Mouse (Mus musculus): ENCODE results near the gene Hinfp. TPM values are rescaled to one million over a fixed set of nuclear protein-coding genes. Genes with fewer than 3 reads are reported as not detected.
"Not testable (repeated sequence)": the region's sequence is repeated elsewhere in the genome, so short reads cannot be mapped to it uniquely, and the experiment has no call there.

Gene Hinfp
- polyA plus RNA-seq, 1 experiment from 2014 or later: 20.1 TPM

DNA sequence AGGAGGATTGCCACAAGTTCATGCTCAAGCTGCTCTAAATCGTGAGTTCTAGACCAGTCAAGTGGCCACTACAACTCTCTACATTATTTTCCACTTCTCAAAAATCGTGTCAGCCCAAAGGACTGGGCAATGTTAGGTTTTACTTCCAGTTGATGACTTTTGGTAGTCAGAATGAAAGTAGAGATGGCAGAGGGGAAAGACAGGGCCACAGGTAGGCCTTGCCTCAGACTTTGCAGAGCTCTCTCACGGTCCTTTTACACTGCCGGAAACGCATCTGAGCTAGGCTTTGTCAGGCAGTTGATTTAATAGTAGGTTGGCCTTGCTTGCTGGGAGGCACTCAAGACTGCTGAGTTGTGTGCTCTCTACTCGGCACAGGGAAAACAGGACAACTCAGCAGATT is 18.7 kb upstream of the Hinfp start:
- no peaks in the 10 kb centered on the region for H3K9me3 ChIP-seq (ENCODE audit: low read depth, low read length)
- no peak overlapping the region for H3K4me3 ChIP-seq (ENCODE audit: low read depth, low read length)
- TF ChIP-seq CTCF (IDR thresholded peaks at IDR 0.05; ENCODE audit: low read depth): no peak
- no peaks in the 10 kb centered on the region for H3K27me3 ChIP-seq (ENCODE audit: insufficient read depth, low read length)
- peaks cover 7% of the 10 kb centered on the region for H3K4me1 ChIP-seq (ENCODE audit: insufficient read depth)
- ATAC-seq (ENCODE audit: insufficient read depth) (no peak), DNase-seq (no peak)
- H3K27ac ChIP-seq (ENCODE audit: low read depth): no peak overlapping the region
- no peak overlapping the region for H3K9ac ChIP-seq
- no peak overlapping the region for H3K4me2 ChIP-seq
- 78% methylated on average over 6 of the region's 6 CpGs for WGBS
- H3K36me3 ChIP-seq (ENCODE audit: insufficient read depth): peaks cover 8% of the 10 kb centered on the region

DNA sequence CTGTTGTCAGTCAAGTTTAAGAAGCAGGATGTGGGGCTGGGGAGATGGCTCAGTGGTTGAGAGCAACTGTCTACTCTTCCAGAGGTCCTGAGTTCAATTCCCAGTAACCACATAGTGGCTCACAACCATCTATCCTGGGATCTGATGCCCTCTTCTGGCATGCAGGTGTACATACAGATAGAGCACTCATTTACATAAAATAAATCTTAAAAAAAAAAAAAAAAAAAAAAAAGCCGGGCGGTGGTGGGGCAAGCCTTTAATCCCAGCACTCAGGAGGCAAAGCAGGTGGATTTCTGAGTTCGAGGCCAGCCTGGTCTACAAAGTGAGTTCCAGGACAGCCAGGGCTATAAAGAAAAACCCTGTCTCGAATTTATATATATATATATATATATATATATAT is 18.2 kb upstream of the Hinfp start:
- 0 out of 2 replicates have a peak, but pooled peaks have one; percentile 5 for TF ChIP-seq CTCF (IDR thresholded peaks at IDR 0.05; ENCODE audit: low read depth)
- DNase-seq; H3K4me2 ChIP-seq; H3K36me3 ChIP-seq (ENCODE audit: insufficient read depth); H3K9me3 ChIP-seq (ENCODE audit: low read depth, low read length); H3K9ac ChIP-seq; H3K27ac ChIP-seq (ENCODE audit: low read depth); H3K27me3 ChIP-seq (ENCODE audit: insufficient read depth, low read length); ATAC-seq (ENCODE audit: insufficient read depth); H3K4me3 ChIP-seq (ENCODE audit: low read depth, low read length): not testable (repeated sequence)
- H3K4me1 ChIP-seq (ENCODE audit: insufficient read depth): peaks cover 12% of the 10 kb centered on the region
- WGBS: 67% methylated on average over 4 of the region's 4 CpGs

DNA sequence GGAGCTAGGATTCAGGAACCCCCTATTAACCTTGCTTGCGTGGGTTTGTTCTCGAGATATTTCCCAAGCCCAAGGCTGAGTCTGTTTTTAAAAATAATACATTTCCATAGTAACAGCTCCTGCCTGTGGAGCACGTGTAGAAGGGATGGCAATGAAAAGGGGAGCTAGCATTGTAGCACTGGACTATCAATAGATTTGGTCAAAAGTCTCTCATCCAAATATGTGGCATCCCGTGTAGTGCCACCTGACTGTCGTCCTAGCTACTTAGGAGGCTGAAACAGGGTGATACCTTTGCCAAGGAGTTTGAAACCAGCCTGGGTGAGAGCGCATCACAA is 15.3 kb upstream of the Hinfp start:
- Histone ChIP-seq H3K27me3 (ENCODE audit: insufficient read depth, low read length) (no peaks in the 10 kb centered on the region), H3K9ac (peak overlapping the region; percentile 48), H3K9me3 (ENCODE audit: low read depth, low read length) (no peaks in the 10 kb centered on the region), H3K4me3 (ENCODE audit: low read depth, low read length) (peak overlapping the region; percentile 84), H3K4me1 (ENCODE audit: insufficient read depth) (peaks cover 14% of the 10 kb centered on the region), H3K36me3 (ENCODE audit: insufficient read depth) (peaks cover 9% of the 10 kb centered on the region; the same call in 1 of the 2 replicates), H3K27ac (ENCODE audit: low read depth) (peak overlapping the region; percentile 64; the same call in 1 of the 2 replicates), H3K4me2 (peak overlapping the region; percentile 91)
- TF ChIP-seq CTCF (IDR thresholded peaks at IDR 0.05; ENCODE audit: low read depth): no peak
- WGBS: 18% methylated on average over 6 of the region's 6 CpGs
- DNase-seq: no peak
- ATAC-seq (ENCODE audit: insufficient read depth): peak; percentile 13

DNA sequence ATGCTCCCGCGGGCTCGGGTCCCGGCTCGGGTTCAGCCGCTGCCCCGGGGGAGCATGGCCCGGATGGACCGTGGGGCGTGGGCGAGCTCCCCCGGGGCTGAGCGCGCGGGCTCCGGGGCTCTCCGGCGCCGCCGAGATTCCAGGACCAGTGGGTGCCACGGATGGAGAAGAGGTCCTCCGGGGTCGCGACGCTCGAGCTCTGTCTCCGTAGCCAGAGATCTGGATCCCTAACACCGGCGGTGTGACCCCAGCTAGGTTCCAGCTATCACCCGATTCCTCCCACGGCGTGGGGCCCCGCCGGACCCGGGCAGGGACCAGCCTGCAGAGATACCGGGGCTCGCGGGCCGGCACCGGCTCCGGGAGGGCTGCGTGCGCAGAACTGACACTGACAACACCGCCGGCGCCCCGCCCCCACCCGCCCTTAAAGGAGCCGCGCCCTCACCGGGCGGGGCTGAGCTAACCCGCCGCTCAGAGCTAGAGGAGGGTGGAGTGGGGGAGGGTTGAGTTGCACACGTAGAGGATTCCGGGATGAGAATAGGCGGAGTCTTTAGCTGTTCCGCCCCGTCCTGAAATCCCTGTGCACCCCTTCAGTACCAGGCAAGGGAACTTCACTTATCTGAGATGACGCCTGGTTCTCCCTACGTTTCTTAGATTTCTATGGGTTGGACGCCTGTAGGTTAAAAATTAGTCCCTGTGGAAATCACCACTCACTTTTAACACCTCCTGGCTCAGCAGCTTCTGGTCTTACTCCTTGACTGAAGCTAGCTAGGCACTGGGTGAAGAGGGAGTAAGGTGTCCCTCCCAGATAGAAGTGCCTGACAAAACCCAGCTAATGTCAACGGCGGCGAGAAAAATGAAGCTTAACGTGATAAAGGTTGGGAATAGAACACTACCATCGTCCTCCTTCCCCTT is 14.7 kb upstream of the Hinfp start, which contains the start of gene C2cd2l:
Gene C2cd2l, minus strand, starts transcription at position 399 of the 912 bp plus-strand sequence.
- H3K27ac ChIP-seq (ENCODE audit: low read depth): peak within 1 kb of the TSS; percentile 64; the same call in 1 of the 2 replicates
- H3K9ac ChIP-seq: peak within 1 kb of the TSS; percentile 73
- H3K36me3 ChIP-seq (ENCODE audit: insufficient read depth): peaks cover 15% of the 10 kb centered on the region
- WGBS: under 1% methylated on average over 62 of the region's 67 CpGs
- H3K9me3 ChIP-seq (ENCODE audit: low read depth, low read length): no peaks in the 10 kb centered on the region
- no peaks in the 10 kb centered on the region for H3K27me3 ChIP-seq (ENCODE audit: insufficient read depth, low read length)
- TF ChIP-seq CTCF (IDR thresholded peaks at IDR 0.05; ENCODE audit: low read depth): no peak
- H3K4me1 ChIP-seq (ENCODE audit: insufficient read depth): peaks cover 14% of the 10 kb centered on the region
- H3K4me2 ChIP-seq: peak within 1 kb of the TSS; percentile 91
- peak within 1 kb of the TSS; percentile 84 for H3K4me3 ChIP-seq (ENCODE audit: low read depth, low read length)
- peak; percentile 98 for ATAC-seq (ENCODE audit: insufficient read depth)
- DNase-seq: peak; percentile 98

DNA sequence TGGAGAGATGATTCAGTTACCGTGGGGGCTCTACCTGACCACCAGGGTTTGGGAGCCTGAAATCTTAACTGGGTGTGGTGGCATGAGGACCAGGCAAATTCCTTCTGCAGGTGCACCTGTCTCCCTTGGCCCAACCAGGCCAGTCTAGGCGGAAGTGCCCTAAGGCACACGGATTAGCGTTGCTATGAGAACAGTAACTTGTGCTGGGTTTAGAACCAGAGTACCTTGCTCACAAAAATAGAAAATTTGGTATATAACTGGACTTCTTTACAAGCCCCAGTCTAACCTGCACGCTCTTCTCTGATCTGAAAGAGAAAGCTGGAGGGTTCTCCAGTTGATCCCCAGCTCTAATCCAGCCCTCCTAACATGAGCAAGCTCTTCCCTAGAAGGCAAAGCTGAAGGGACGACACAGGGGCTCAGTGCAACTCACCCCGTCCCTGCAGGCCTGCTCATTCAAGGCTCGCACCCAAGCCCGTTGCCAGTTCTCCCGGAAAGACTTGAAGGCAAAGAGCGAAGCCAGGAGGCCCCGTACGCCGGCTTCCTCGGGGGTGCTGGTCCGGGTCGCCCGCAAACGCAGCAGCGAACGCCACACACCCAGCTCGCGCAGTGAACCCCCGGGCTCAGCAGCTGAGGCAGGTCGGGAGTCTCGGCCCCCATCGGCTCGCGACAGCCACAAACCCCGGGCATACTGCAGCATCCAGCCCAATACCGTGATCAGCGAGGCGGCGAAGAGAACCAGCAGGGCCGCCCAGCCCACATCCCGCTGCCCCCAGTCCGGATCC is 13.8 kb upstream of the Hinfp start:
- DNase-seq: peak; percentile 19
- ATAC-seq (ENCODE audit: insufficient read depth): peak; percentile 8; the same call in 1 of the 2 replicates
- no peak for TF ChIP-seq CTCF (IDR thresholded peaks at IDR 0.05; ENCODE audit: low read depth)
- H3K27me3 ChIP-seq (ENCODE audit: insufficient read depth, low read length): no peaks in the 10 kb centered on the region
- peak overlapping the region; percentile 73 for H3K9ac ChIP-seq
- H3K36me3 ChIP-seq (ENCODE audit: insufficient read depth): peaks cover 24% of the 10 kb centered on the region
- WGBS: 3% methylated on average over 37 of the region's 37 CpGs
- H3K4me3 ChIP-seq (ENCODE audit: low read depth, low read length): peak overlapping the region; percentile 84
- peaks cover 14% of the 10 kb centered on the region for H3K4me1 ChIP-seq (ENCODE audit: insufficient read depth)
- H3K9me3 ChIP-seq (ENCODE audit: low read depth, low read length): no peaks in the 10 kb centered on the region
- peak overlapping the region; percentile 91 for H3K4me2 ChIP-seq
- peak overlapping the region; percentile 28; the same call in 1 of the 2 replicates for H3K27ac ChIP-seq (ENCODE audit: low read depth)

DNA sequence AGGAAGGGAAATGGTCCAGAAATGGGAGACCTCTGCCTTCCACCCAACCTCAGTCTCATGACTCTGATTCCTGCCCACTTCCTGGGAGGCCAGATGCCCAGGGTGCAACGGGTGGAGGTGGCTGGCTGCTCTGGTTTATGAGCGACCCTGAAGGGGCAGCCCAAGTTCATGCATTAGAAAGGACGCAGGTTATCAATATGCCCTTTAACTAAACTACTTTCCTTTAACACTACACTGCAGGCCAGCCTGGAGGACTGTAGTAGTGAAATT is 13.3 kb upstream of the Hinfp start:
- no peaks in the 10 kb centered on the region for H3K9me3 ChIP-seq (ENCODE audit: low read depth, low read length)
- H3K36me3 ChIP-seq (ENCODE audit: insufficient read depth): peaks cover 26% of the 10 kb centered on the region
- H3K9ac ChIP-seq: peak overlapping the region; percentile 73
- no peak overlapping the region for H3K27ac ChIP-seq (ENCODE audit: low read depth)
- no peak for TF ChIP-seq CTCF (IDR thresholded peaks at IDR 0.05; ENCODE audit: low read depth)
- H3K27me3 ChIP-seq (ENCODE audit: insufficient read depth, low read length): no peaks in the 10 kb centered on the region
- DNase-seq (no peak), ATAC-seq (ENCODE audit: insufficient read depth) (no peak)
- peaks cover 14% of the 10 kb centered on the region for H3K4me1 ChIP-seq (ENCODE audit: insufficient read depth)
- H3K4me2 ChIP-seq: peak overlapping the region; percentile 91
- peak overlapping the region; percentile 84 for H3K4me3 ChIP-seq (ENCODE audit: low read depth, low read length)
- 38% methylated on average over 3 of the region's 3 CpGs for WGBS

All from lung, embryonic 14.5 days (tissue).